Mouse (Mus musculus) heart, adult 2 months (tissue): ENCODE results near the gene Ppil2. TPM values are rescaled to one million over a fixed set of nuclear protein-coding genes. Genes with fewer than 3 reads are reported as not detected.

Experiments used
- DNase-seq, 2 experiments: peaks; one replicate each; pipeline ENCODE4 v3.0.0; 2021
- H3K27ac ChIP-seq: fragments of 200-600 bp; 2 replicates; pipeline ENCODE4 v1.8.1; 2022
- H3K27me3 ChIP-seq: fragments of 200-500 bp; 2 replicates; pipeline ENCODE4 v1.6.1; 2012; ENCODE audit warnings: mild to moderate bottlenecking, low read length, inconsistent platforms, mixed read lengths; ENCODE audit not compliant: control insufficient read depth, insufficient read depth
- H3K36me3 ChIP-seq: fragments of 200-500 bp; 2 replicates; pipeline ENCODE4 v1.6.1; 2012; ENCODE audit warnings: low read length, inconsistent platforms; ENCODE audit not compliant: control insufficient read depth, insufficient read depth
- H3K4me1 ChIP-seq: fragments of 200-500 bp; 2 replicates; pipeline ENCODE4 v1.6.1; 2011; ENCODE audit warnings: low read length; ENCODE audit not compliant: control insufficient read depth, insufficient read depth
- H3K4me3 ChIP-seq: fragments of 200-600 bp; 2 replicates; pipeline ENCODE4 v1.8.1; 2022
- H3K79me2 ChIP-seq: fragments of 200-500 bp; replicated peaks from 2 replicates; pipeline ENCODE4 v1.6.1; 2012; ENCODE audit warnings: mild to moderate bottlenecking, inconsistent platforms, low read length, moderate library complexity, mixed read lengths; ENCODE audit not compliant: control insufficient read depth, insufficient read depth
- H3K9ac ChIP-seq: fragments of 200-500 bp; 2 replicates; pipeline ENCODE4 v1.6.1; 2012; ENCODE audit warnings: low read depth, mild to moderate bottlenecking, control low read depth, inconsistent platforms, low read length, mixed read lengths
- CTCF ChIP-seq: fragments of 200-600 bp; IDR thresholded peaks from 2 replicates; pipeline ENCODE4 v1.8.1; 2022; ENCODE audit warnings: antibody characterized with exemption, mild to moderate bottlenecking, moderate library complexity
- EP300 ChIP-seq: fragments of 200-500 bp; IDR thresholded peaks from 2 replicates; pipeline ENCODE4 v1.6.1; 2011; ENCODE audit warnings: low read depth, low read length, control low read depth; ENCODE audit not compliant: insufficient read depth
- POLR2A ChIP-seq: fragments of 200-500 bp; IDR thresholded peaks from 2 replicates; pipeline ENCODE4 v1.6.1; 2011; ENCODE audit warnings: mild to moderate bottlenecking, low read depth, low read length, control low read depth; ENCODE audit not compliant: insufficient read depth
- WGBS: fragments of 180-500 bp; shearing (Covaris S2); methylation state at CpG from one replicate; pipeline ENCODE4 v1.1.7; 2018; 5-methylcytosine and 5-hydroxymethylcytosine counted together
- intact Hi-C: fragments of 180-260 bp; cut with DNase I; formaldehyde crosslinking; loops from one replicate; pipeline ENCODE4 v1.15.1; 2025
- polyA plus RNA-seq: library from polyadenylated mRNA; depleted of rRNA; stranded (reverse); fragments of >200 nt; gene quantifications from 2 replicates; pipeline ENCODE4 v1.2.3, GENCODE M21; 2012
- total RNA-seq, 2 experiments: library from RNA; stranded (reverse); gene quantifications; 2 replicates each; pipeline ENCODE4 v1.2.3; 2021

Gene Ppil2
- total and polyA plus RNA-seq, 3 experiments = 33.1 to 49.3 (median 39.1) TPM

DNA sequence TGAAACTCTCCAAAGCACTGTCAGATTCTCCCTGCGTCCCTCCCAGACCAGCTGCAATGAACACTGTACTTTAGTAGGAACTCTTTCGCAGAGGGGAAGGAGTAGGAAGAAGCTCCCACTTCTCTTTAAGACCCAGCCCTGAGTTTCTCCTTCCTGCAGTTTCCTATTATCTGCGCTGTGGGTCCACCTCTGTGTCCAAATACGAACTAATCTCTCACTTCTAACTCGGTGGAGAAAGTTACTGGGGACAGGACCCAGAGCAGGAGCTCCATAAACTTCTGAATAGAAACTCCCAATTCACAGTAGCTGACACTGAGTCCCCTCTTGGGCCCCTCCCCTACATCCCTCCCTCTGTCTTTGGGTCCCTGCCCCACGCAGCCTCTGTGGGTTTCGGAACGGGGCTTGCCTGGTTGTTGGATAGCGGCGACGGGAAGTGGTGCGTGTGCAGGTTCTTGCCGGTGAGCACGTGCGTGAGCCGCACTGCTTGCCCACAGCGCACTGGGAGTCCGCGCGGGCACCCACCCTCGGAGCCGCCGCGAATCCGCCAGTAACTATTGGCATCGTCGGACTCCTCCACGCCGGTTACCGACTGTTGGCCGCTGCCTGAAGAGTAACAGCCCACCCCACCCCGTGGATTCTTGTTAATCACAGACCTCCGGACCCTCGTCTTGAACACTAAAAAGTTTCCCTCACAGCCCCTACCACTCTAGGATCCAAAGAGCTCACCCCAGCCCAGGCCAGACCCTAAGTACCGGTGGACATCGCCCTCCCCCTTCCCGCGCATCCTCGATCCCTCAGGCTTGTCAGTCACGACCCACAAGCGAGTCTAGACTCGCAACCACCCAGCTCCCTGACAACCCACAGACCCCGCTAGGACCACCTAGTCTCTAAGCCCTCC, 20.4 kb upstream of the Ppil2 start:
- DNase-seq = no peak
- no peaks in the 10 kb centered on the region for H3K27me3 ChIP-seq
- H3K27ac ChIP-seq = peak overlapping the region; percentile 60
- H3K9ac ChIP-seq = peak overlapping the region; percentile 72
- TF ChIP-seq CTCF = no peak
- TF ChIP-seq EP300 = no peak
- TF ChIP-seq POLR2A = no peak
- peak overlapping the region; percentile 65 for H3K4me3 ChIP-seq
- intact Hi-C loops = loop anchor here (5.0 kb wide), 2 partner anchors 76 to 146 kb away; partner anchors contain the start of genes Rimbp3 and Tmem191c
- WGBS = 5% methylated on average over 43 of the region's 43 CpGs
- H3K79me2 ChIP-seq = no peaks in the 10 kb centered on the region
- no peaks in the 10 kb centered on the region for H3K4me1 ChIP-seq
- H3K36me3 ChIP-seq = no peaks in the 10 kb centered on the region

DNA sequence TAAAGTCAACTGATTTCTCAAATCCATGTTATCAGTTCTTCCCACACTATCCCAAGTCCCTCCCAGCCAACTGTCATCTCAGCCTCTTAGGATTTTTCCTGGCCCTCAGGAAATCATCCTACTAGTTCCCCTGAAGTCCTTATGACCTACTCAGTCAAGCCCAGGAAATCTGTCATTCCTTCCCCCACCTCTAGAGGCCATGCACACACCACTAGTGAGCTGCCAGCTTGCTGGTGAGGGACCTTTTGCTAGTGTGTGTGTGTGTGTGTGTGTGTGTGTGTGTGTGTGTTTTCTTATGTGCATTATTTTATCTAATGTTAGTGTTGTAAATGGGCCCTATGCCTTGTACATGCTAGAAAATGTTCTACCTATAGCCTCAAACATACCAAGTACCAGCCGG, 16.2 kb upstream of the Ppil2 start:
- peak; percentile 24 to 34 for DNase-seq
- 96% methylated on average over 1 of the region's 1 CpGs for WGBS
- Histone ChIP-seq H3K27me3 (no peaks in the 10 kb centered on the region), H3K36me3 (no peaks in the 10 kb centered on the region), H3K79me2 (no peaks in the 10 kb centered on the region), H3K4me1 (no peaks in the 10 kb centered on the region; the same call in 1 of the 2 replicates), H3K27ac (no peak overlapping the region), H3K4me3 (no peak overlapping the region), H3K9ac (no peak overlapping the region)
- intact Hi-C loops = no loop called here
- TF ChIP-seq CTCF (peak; percentile 69), EP300 (0 out of 2 replicates have a peak, but pooled peaks have one; percentile 25), POLR2A (no peak)

GRCm38 (mm10) chr16:17124871-17125520, 13.9 kb upstream of the Ppil2 start, which contains the start of gene 2610318N02Rik:
2610318N02Rik (minus strand) TSS chr16:17125167.
- no peak for TF ChIP-seq EP300
- TF ChIP-seq POLR2A = no peak
- no peak for TF ChIP-seq CTCF
- Histone ChIP-seq H3K27me3 (no peaks in the 10 kb centered on the region), H3K4me1 (no peaks in the 10 kb centered on the region; the same call in 1 of the 2 replicates), H3K79me2 (no peaks in the 10 kb centered on the region), H3K36me3 (no peaks in the 10 kb centered on the region), H3K27ac (no peak within 1 kb of the TSS), H3K4me3 (peak within 1 kb of the TSS; percentile 30), H3K9ac (no peak within 1 kb of the TSS)
- intact Hi-C loops = no loop called here
- DNase-seq = peak; percentile 55 to 68
- 4% methylated on average over 25 of the region's 25 CpGs for WGBS

DNA sequence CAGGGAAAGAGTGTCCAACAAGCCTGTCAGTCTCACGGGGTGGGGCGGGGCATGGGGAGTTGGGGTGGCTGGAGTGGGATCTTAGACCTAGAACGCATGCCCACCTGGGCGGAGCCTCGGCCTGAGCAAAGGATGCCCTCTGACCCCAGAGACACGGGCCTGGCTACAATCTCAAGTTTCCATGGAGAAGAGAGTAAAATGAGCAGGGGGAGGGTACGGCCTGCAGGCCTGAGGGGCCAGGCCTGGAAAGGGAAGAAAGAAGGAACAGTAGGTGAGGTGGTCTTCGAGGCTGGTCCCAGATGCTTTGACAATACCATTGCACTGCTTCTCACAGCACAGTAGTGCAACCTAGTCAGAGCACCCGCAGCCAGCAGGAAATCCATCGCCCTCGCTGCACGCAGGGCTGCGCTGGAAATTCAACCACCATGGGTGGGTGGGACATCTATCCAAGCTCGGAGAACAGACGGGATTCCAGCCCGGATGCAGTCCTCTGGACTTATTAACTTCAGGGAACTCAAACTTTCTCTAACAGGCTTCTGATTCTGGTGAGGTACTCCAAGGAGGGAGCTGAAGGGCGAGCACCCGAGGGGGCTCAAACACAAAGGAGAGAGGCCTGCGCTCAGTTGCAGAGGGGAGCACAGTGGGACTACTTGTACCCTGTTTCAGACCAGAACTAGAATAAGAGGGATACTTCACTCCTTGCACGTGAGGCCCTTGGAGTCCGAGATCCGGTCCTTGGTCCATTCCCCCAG, 13.2 kb upstream of the Ppil2 start:
- WGBS = 33% methylated on average over 22 of the region's 22 CpGs
- no peak overlapping the region for H3K9ac ChIP-seq

DNA sequence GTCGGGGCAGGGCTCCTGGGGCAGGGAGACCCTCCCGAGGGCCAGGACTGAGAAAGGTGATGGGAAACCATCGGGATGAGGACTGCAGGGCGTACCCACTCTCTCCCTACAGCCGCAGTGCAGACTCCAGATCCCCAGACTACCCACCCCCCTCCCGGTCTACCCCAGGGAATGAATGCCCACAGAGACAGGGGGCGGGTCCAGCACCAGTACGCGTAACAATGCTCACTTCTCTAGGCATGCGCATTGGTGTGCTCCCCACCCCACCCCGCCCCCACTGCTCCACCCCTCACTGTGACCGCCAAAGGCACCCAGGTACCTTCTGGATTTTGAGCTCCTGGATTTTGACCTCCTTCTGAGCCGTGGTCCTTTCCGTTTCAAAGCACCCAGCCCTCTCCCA, 10.5 kb upstream of the Ppil2 start:
- no peak for TF ChIP-seq EP300
- no peak for TF ChIP-seq POLR2A
- no peak for TF ChIP-seq CTCF
- 86% methylated on average over 14 of the region's 14 CpGs for WGBS
- intact Hi-C loops = no loop called here

More for the DNA sequence above, 13.2 kb upstream of the Ppil2 start:
- no peak for DNase-seq
- no peak overlapping the region for H3K4me3 ChIP-seq
- intact Hi-C loops = no loop called here
- H3K36me3 ChIP-seq = no peaks in the 10 kb centered on the region
- H3K4me1 ChIP-seq = no peaks in the 10 kb centered on the region; the same call in 1 of the 2 replicates
- no peaks in the 10 kb centered on the region for H3K27me3 ChIP-seq
- TF ChIP-seq EP300 = no peak
- TF ChIP-seq POLR2A = no peak
- no peak for TF ChIP-seq CTCF
- H3K79me2 ChIP-seq = no peaks in the 10 kb centered on the region
- H3K27ac ChIP-seq = no peak overlapping the region

More for the DNA sequence above, 10.5 kb upstream of the Ppil2 start:
- Histone ChIP-seq H3K27me3 (no peaks in the 10 kb centered on the region), H3K4me3 (no peak overlapping the region), H3K9ac (no peak overlapping the region), H3K79me2 (no peaks in the 10 kb centered on the region), H3K36me3 (no peaks in the 10 kb centered on the region), H3K27ac (no peak overlapping the region), H3K4me1 (no peaks in the 10 kb centered on the region; the same call in 1 of the 2 replicates)
- no peak for DNase-seq
